Comparison of ENCODE assay signal across 17 mouse cellular contexts in genomic region chr13:63289152-63289551, GRCm38 (mm10).
A peak's percentile ranks its signal among the peaks of the same experiment; 100 is the strongest.
DNase-seq lines count a peak whose midpoint lies in the region; ATAC-seq and TF ChIP-seq lines count a peak whose summit lies in the region.
"Had no signal": no experiment of that assay in that cellular context is flagged by ENCODE, and none has a peak within 500 bp of the region (broad histone marks: within the 10 kb centered on the region; RNA-seq: fewer than 3 reads in every experiment).

No protein-coding gene starts in this region.

- ATAC-seq in embryonic facial prominence, embryonic 13.5 days (ENCODE audit: insufficient number of reproducible peaks, insufficient read depth, low FRiP score, low TSS enrichment, low read depth), result no peak
- ATAC-seq in limb, embryonic 13.5 days (ENCODE audit: low FRiP score, low read depth), result no peak

- peaks cover 82% of the 10 kb centered on the region for H3K4me1 ChIP-seq in embryonic facial prominence, embryonic 13.5 days
- H3K4me1 ChIP-seq in limb, embryonic 13.5 days, result peaks cover 87% of the 10 kb centered on the region

- peak overlapping the region; percentile 75 for H3K27ac ChIP-seq in gastrocnemius, adult 2 months
- H3K27ac ChIP-seq in layer of hippocampus, adult 2 months, result peak overlapping the region; percentile 33
- H3K27ac ChIP-seq in embryonic facial prominence, embryonic 13.5 days, result peak overlapping the region; percentile 79
- peak overlapping the region; percentile 73 for H3K27ac ChIP-seq in limb, embryonic 13.5 days
- H3K27ac ChIP-seq: forebrain, embryonic 12.5 days; hindbrain, embryonic 14.5 days had no signal

- H3K4me2 ChIP-seq in embryonic facial prominence, embryonic 13.5 days, result no peak overlapping the region; the same call in 1 of the 2 replicates
- H3K4me2 ChIP-seq in limb, embryonic 13.5 days (replicated peaks), result peak overlapping the region; percentile 9; the same call in 1 of the 2 replicates
- H3K4me2 ChIP-seq: forebrain, embryonic 12.5 days; hindbrain, embryonic 14.5 days; lung, embryonic 14.5 days had no signal

- peak overlapping the region; percentile 1; the same call in 1 of the 2 replicates for H3K4me3 ChIP-seq in gastrocnemius, adult 2 months
- H3K4me3 ChIP-seq in layer of hippocampus, adult 2 months, result no peak overlapping the region
- no peak overlapping the region for H3K4me3 ChIP-seq in embryonic facial prominence, embryonic 13.5 days
- no peak overlapping the region for H3K4me3 ChIP-seq in limb, embryonic 13.5 days
- H3K4me3 ChIP-seq: forebrain, embryonic 12.5 days; megakaryocyte, embryonic 14.5 days had no signal

- intact Hi-C loops in gastrocnemius, adult 2 months (cut with DNase I), result loop anchor here (5.0 kb wide), 1 partner anchor 33 kb away; no protein-coding TSS in a partner anchor

- H3K27me3 ChIP-seq in embryonic facial prominence, embryonic 13.5 days, result no peaks in the 10 kb centered on the region
- no peaks in the 10 kb centered on the region for H3K27me3 ChIP-seq in limb, embryonic 13.5 days
- H3K27me3 ChIP-seq: CH12.LX; megakaryocyte, embryonic 14.5 days had no signal

- peaks cover 88% of the 10 kb centered on the region for H3K36me3 ChIP-seq in embryonic facial prominence, embryonic 13.5 days
- H3K36me3 ChIP-seq in limb, embryonic 13.5 days, result peaks cover 86% of the 10 kb centered on the region

- no peak for DNase-seq in gastrocnemius, adult 2 months
- DNase-seq in gastrocnemius, postnatal 25 days, result no peak
- DNase-seq in layer of hippocampus, adult 2 months (ENCODE audit: low spot score in 2 of 2), result no peak
- no peak for DNase-seq in layer of hippocampus, postnatal 10 days (ENCODE audit: low spot score in 2 of 2)
- no peak for DNase-seq in thymus, adult 18-20 months
- DNase-seq in thymus, postnatal 4 days, result no peak
- DNase-seq: cerebellum, postnatal 36 days; heart, adult 11 months; liver; lung, embryonic 14.5 days; right cerebral cortex, adult 18-20 months had no signal

- H3K9me3 ChIP-seq in embryonic facial prominence, embryonic 13.5 days, result no peaks in the 10 kb centered on the region
- H3K9me3 ChIP-seq in limb, embryonic 13.5 days, result no peaks in the 10 kb centered on the region
- H3K9me3 ChIP-seq: forebrain, embryonic 12.5 days; megakaryocyte, embryonic 14.5 days had no signal

- peak overlapping the region; percentile 54; the same call in 1 of the 2 replicates for H3K9ac ChIP-seq in embryonic facial prominence, embryonic 13.5 days
- H3K9ac ChIP-seq in limb, embryonic 13.5 days, result peak overlapping the region; percentile 39
- H3K9ac ChIP-seq: forebrain, embryonic 12.5 days; hindbrain, embryonic 14.5 days; lung, embryonic 14.5 days had no signal

- WGBS in embryonic facial prominence, embryonic 13.5 days, result 19% methylated on average over 4 of the region's 4 CpGs
- 7% methylated on average over 4 of the region's 4 CpGs for WGBS in limb, embryonic 13.5 days

- no peak for TF ChIP-seq CTCF in gastrocnemius, adult 2 months (IDR thresholded peaks at IDR 0.05)
- no peak for TF ChIP-seq CTCF in layer of hippocampus, adult 2 months (conservative IDR thresholded peaks at IDR 0.05)
